Mouse (Mus musculus) CD4-positive, CD25-positive, alpha-beta regulatory T cell, adult 9 weeks (primary cell): ENCODE data around the gene Vmn1r217. TPM values are rescaled to one million over a fixed set of nuclear protein-coding genes. Genes with fewer than 3 reads are reported as not detected.

ENCODE experiments used
- polyA plus RNA-seq: library from polyadenylated mRNA; unstranded; fragments of 100-300 nt; shearing (Covaris generic); gene quantifications from one replicate; pipeline ENCODE4 v1.2.1, GENCODE M21; 2017

Gene Vmn1r217
- not detected for polyA plus RNA-seq

GRCm38 (mm10) chr13:23118126-23118525 is at the start of gene Vmn1r217:
Gene Vmn1r217, minus strand, starts transcription at chr13:23118226.

DNA sequence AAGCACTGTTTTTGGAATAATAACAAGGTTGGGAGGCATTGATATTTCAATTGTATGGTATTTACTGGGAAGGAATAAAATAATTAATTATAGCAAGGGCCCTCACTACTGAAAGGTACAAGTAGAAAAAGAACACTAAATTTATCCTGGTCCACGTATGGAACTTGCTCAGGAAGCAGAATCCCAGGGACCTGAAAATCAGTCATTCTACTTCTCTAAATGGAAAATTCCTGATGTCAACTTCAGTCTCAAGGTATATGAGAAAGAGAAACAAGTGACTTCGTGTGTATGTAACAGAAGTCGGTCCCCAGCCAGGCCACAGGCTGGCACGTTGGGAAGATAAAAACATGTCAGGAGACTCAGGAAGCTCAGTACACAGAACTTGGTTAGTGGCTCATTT is 41.0 kb upstream of the Vmn1r217 start, which contains the start of gene Vmn1r219:
TSS of gene Vmn1r219 (plus strand) at position 301 of the 400 bp plus-strand sequence.

GRCm38 (mm10) chr13:23133099-23133498 is 15.1 kb upstream of the Vmn1r217 start, which contains the start of gene Vmn1r218:
Gene Vmn1r218, plus strand, starts transcription at chr13:23133155.

GRCm38 (mm10) chr13:23067725-23068124 is 50.3 kb downstream of the Vmn1r217 start, which contains the start of gene Vmn1r215:
Gene Vmn1r215, plus strand, starts transcription at chr13:23068025.

Other genes with a start within 250 kb of the Vmn1r217 start
- gene Vmn1r212, start 234.0 kb downstream of the Vmn1r217 start, polyA plus RNA-seq: not detected
- not detected for gene Vmn1r213, start 110.6 kb downstream of the Vmn1r217 start, polyA plus RNA-seq
- gene Vmn1r214, start 87.8 kb downstream of the Vmn1r217 start, polyA plus RNA-seq: 0.22 TPM
- not detected for gene Vmn1r215, start 50.2 kb downstream of the Vmn1r217 start, polyA plus RNA-seq
- gene Vmn1r218, start 14.9 kb upstream of the Vmn1r217 start, polyA plus RNA-seq: not detected
- not detected for gene Vmn1r219, start 41.1 kb upstream of the Vmn1r217 start, polyA plus RNA-seq
- not detected for gene Vmn1r220, start 69.7 kb upstream of the Vmn1r217 start, polyA plus RNA-seq
- not detected for gene Vmn1r221, start 95.9 kb upstream of the Vmn1r217 start, polyA plus RNA-seq
- gene Vmn1r222, start 117.7 kb upstream of the Vmn1r217 start, polyA plus RNA-seq: not detected
- not detected for gene Vmn1r223, start 128.9 kb upstream of the Vmn1r217 start, polyA plus RNA-seq